Mouse (Mus musculus) midbrain, embryonic 15.5 days (tissue): ENCODE data around the gene Ttll3. TPM values are rescaled to one million over a fixed set of nuclear protein-coding genes. Genes with fewer than 3 reads are reported as not detected.
A peak's percentile ranks its signal among the peaks of the same experiment; 100 is the strongest.

Experiments used
- ATAC-seq: fragments of 200-750 bp; cut with Nextera tagmentation; replicated peaks from 2 replicates; pipeline ENCODE4 v1.8.0; 2017; ENCODE audit warnings: moderate TSS enrichment
- H3K27ac ChIP-seq: fragments of 300-500 bp; sonication (generic); 2 replicates; pipeline ENCODE4 v1.5.1; 2015; ENCODE audit warnings: mild to moderate bottlenecking, inconsistent platforms
- H3K27me3 ChIP-seq: fragments of 300-500 bp; sonication (generic); replicated peaks from 2 replicates; pipeline ENCODE4 v1.6.1; 2015; ENCODE audit warnings: inconsistent platforms
- H3K36me3 ChIP-seq: fragments of 300-500 bp; sonication (generic); replicated peaks from 2 replicates; pipeline ENCODE4 v1.6.1; 2015; ENCODE audit warnings: inconsistent platforms
- H3K4me1 ChIP-seq: fragments of 300-500 bp; sonication (generic); 2 replicates; pipeline ENCODE4 v1.6.1; 2015; ENCODE audit warnings: inconsistent platforms
- H3K4me2 ChIP-seq: fragments of 300-500 bp; sonication (generic); 2 replicates; pipeline ENCODE4 v1.6.1; 2015; ENCODE audit warnings: inconsistent platforms, mild to moderate bottlenecking, moderate library complexity
- H3K4me3 ChIP-seq: fragments of 300-500 bp; sonication (generic); 2 replicates; pipeline ENCODE4 v1.5.1; 2015; ENCODE audit warnings: mild to moderate bottlenecking, inconsistent platforms
- H3K9ac ChIP-seq: fragments of 300-500 bp; sonication (generic); 2 replicates; pipeline ENCODE4 v1.6.1; 2015; ENCODE audit warnings: mild to moderate bottlenecking, inconsistent platforms
- H3K9me3 ChIP-seq: fragments of 300-500 bp; sonication (generic); 2 replicates; pipeline ENCODE4 v1.6.1; 2016; ENCODE audit warnings: inconsistent platforms
- WGBS: fragments of 180-500 bp; shearing (Covaris S2); methylation state at CpG from one replicate; pipeline ENCODE4 v1.1.7; 2015; ENCODE audit warnings: mixed read lengths; 5-methylcytosine and 5-hydroxymethylcytosine counted together
- polyA plus RNA-seq: library from polyadenylated mRNA; unstranded; fragments of >200 nt; fragmentation: Nextera tagmentation; extraction: Ambion mirVana; gene quantifications from 2 replicates; pipeline ENCODE4 v1.2.1, GENCODE M21; 2015

The Ttll3 gene
- polyA plus RNA-seq, 1 experiment from 2014 or later, result 15.1 TPM

DNA sequence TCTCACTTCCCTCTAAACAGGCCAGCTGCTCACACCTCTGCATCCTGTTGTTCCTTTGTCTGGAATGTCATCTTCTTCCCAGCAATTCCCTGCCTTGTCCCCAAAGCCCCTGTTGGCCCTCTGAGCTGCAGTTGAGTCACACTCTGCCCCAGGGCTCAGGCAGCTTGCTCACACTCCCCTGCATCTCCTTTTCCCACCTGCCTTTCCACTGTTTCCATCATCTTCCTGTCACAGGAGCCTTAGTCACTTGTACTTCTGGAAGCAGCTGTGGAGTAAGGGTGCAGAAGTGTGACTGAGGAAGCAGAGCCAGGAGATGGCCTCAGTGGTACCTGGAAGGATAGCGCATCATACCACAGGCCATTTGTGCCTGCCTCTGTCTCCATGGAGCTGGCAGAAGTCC lies 26.8 kb upstream of the Ttll3 start:
- H3K9ac ChIP-seq, result no peak overlapping the region
- H3K4me3 ChIP-seq, result no peak overlapping the region
- H3K27ac ChIP-seq, result no peak overlapping the region
- 93% methylated on average over 1 of the region's 1 CpGs for WGBS
- ATAC-seq, result no peak
- no peaks in the 10 kb centered on the region for H3K9me3 ChIP-seq
- H3K27me3 ChIP-seq, result no peaks in the 10 kb centered on the region
- H3K4me1 ChIP-seq, result no peaks in the 10 kb centered on the region
- no peak overlapping the region for H3K4me2 ChIP-seq
- peaks cover 3% of the 10 kb centered on the region; the same call in 1 of the 2 replicates for H3K36me3 ChIP-seq

DNA sequence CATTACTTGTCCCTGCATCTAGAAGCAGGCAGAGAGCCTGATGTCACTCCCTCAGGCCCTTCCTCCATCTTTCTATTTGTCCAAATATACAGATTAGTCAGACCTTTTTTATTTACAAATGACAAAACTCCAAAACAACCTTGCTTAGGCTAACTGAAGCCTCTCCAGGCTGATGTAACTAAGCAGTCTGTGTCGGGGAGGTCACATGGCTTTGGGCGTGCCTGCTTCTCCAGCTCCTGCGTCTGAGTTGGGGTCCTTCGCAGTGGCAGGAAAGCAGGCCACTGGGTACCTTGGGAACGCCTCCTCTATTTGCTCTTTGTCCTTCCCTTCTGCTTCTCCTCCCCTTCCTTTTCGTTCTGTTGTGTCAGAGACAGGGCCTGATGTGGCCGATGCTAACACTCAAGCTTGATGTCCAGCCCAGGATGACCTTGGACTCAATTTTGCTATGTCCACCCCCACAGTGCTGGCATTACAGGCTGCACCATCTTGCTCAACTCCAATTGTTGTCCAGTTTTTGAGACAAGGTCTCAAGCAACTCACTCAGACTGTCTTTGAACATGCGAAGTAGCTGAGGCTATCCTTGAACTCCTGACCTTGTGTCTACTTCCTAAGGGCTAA lies 24.4 kb upstream of the Ttll3 start:
- H3K4me1 ChIP-seq, result no peaks in the 10 kb centered on the region
- ATAC-seq, result no peak
- H3K9me3 ChIP-seq, result no peaks in the 10 kb centered on the region
- no peak overlapping the region for H3K9ac ChIP-seq
- H3K27me3 ChIP-seq, result no peaks in the 10 kb centered on the region
- no peak overlapping the region for H3K4me2 ChIP-seq
- H3K36me3 ChIP-seq, result peaks cover 13% of the 10 kb centered on the region
- H3K27ac ChIP-seq, result no peak overlapping the region
- 78% methylated on average over 8 of the region's 8 CpGs for WGBS
- no peak overlapping the region for H3K4me3 ChIP-seq

DNA sequence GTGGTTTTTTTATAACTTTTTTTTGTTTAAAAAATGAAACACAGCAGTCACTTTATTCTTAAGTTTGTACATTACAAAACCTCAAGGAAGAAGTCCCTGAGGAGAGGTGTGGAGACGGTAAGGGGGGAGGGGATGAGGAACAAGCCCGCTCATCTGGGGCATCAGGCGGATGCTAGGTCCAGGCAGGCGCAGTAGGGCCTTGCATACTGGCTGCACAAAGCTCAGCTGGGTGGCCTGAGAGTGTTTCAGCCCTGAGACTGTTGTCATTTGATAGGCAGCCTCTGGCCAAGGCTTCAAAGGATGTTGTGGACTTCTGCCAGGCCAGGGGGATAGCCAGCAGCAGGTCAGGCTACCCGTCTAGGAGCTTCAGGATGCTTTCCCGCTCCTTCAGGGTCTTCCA lies 22.4 kb upstream of the Ttll3 start:
- no peaks in the 10 kb centered on the region for H3K27me3 ChIP-seq
- no peak overlapping the region for H3K4me2 ChIP-seq
- 96% methylated on average over 6 of the region's 6 CpGs for WGBS
- H3K4me3 ChIP-seq, result no peak overlapping the region
- no peak for ATAC-seq
- H3K4me1 ChIP-seq, result no peaks in the 10 kb centered on the region
- no peak overlapping the region for H3K27ac ChIP-seq
- no peaks in the 10 kb centered on the region for H3K9me3 ChIP-seq
- peaks cover 34% of the 10 kb centered on the region for H3K36me3 ChIP-seq
- H3K9ac ChIP-seq, result no peak overlapping the region

DNA sequence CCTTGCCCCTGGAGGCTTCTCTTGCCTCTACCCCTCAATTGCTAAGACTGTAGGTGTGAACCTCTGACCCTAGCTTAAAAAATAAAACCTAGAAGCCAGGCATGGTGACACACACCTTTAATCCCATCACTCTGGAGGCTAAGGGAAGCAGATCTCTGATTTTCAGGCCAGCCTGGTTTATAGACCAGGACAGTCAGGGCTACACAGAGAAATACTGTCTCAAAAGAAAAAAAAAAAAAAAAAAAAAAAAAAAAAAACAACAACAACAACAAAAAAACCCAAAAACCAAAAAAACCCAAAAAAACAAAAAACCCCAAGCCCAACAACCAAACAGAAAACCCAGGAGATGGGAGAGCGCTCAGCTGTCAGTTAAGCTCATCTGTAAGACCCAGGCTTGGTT lies 21.5 kb upstream of the Ttll3 start:
- H3K27ac ChIP-seq, result no peak overlapping the region
- H3K4me2 ChIP-seq, result no peak overlapping the region
- no peak overlapping the region for H3K9ac ChIP-seq
- no peak for ATAC-seq
- H3K9me3 ChIP-seq, result no peaks in the 10 kb centered on the region
- H3K4me3 ChIP-seq, result no peak overlapping the region
- H3K27me3 ChIP-seq, result no peaks in the 10 kb centered on the region
- WGBS, result 98% methylated on average over 1 of the region's 1 CpGs
- H3K4me1 ChIP-seq, result no peaks in the 10 kb centered on the region
- peaks cover 41% of the 10 kb centered on the region for H3K36me3 ChIP-seq

DNA sequence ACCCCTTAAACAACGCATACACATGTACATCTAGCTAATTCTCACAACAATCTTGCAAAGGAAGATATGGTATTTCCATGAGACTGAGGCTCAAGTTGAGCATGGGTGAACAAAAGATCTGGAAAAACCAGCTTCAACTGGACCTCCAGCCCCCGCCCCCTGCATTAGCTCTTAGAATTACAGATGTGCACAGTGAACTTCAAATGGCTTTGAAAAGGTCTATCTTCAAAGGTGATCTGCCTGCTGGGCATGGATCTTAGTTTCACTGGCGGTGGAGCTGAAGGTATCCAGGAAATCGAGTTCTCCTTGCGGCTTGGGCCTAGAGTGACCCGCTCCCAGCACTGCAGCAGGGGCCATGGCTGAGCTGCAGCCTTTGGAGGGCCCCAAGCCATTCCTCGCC lies 20.9 kb upstream of the Ttll3 start:
- no peaks in the 10 kb centered on the region for H3K9me3 ChIP-seq
- H3K27me3 ChIP-seq, result no peaks in the 10 kb centered on the region
- H3K4me2 ChIP-seq, result no peak overlapping the region
- H3K4me1 ChIP-seq, result no peaks in the 10 kb centered on the region
- peaks cover 46% of the 10 kb centered on the region for H3K36me3 ChIP-seq
- no peak for ATAC-seq
- H3K4me3 ChIP-seq, result no peak overlapping the region
- 88% methylated on average over 7 of the region's 7 CpGs for WGBS
- no peak overlapping the region for H3K9ac ChIP-seq
- no peak overlapping the region for H3K27ac ChIP-seq

DNA sequence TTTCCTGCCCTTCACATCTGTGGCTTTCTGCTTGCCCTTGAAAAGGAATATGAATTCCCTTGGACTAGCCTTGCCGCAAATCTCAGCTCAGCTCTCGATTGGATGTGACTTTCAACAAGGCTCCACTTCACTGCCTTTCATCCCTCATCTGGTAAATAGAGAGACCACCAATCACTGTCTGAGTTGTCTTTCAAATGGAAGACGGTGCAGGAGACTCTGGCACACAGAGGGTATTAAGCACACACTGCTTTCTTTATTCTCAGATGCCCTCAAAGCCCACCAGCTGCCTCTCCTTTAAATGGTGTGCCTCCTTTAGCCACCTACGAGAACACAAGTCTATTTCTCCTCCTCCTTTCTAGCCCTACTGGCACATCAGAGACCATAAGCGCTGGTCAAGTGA lies 20.5 kb upstream of the Ttll3 start:
- 77% methylated on average over 5 of the region's 5 CpGs for WGBS
- no peaks in the 10 kb centered on the region for H3K9me3 ChIP-seq
- no peak overlapping the region for H3K4me3 ChIP-seq
- H3K4me1 ChIP-seq, result no peaks in the 10 kb centered on the region
- peaks cover 51% of the 10 kb centered on the region for H3K36me3 ChIP-seq
- no peak overlapping the region for H3K27ac ChIP-seq
- no peak overlapping the region for H3K4me2 ChIP-seq
- no peak overlapping the region for H3K9ac ChIP-seq
- ATAC-seq, result no peak
- H3K27me3 ChIP-seq, result no peaks in the 10 kb centered on the region

DNA sequence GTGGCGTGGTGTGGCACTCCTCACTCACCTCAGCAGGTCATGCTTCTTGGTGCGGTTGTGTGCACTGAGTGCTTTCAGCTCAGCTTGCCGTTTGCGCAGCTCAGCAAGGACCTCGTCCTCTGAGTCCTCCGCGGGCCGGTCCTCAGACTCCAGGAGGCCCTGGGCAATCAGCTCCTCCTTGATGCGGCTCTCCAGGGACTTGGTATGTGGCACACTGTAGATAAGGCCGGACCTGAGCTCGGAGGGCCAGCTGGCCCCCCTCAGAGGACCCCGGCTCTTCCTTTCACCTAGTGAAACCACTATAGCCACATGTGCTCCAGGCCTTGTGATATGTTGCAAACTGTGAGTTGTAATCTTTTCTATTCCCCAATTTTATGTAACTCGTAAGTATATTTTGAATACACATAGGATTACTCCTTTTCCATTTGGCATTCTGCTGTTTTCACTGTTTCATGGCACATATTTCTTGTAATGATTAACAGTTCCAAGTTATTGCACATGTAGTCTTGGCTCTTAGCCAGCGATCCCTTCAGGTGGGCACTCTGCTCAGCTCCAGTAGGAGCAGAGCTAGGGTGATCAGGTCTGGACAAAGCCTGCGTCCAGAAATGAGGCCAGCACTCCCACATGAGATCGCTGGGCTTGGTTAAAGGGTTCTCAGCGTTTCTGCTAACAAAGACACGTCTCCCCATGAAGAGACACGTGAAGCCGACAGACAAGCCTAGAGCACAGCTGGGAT lies 18.7 kb upstream of the Ttll3 start:
- H3K4me3 ChIP-seq, result no peak overlapping the region
- no peak overlapping the region for H3K4me2 ChIP-seq
- H3K27me3 ChIP-seq, result no peaks in the 10 kb centered on the region
- H3K36me3 ChIP-seq, result peaks cover 62% of the 10 kb centered on the region
- H3K9ac ChIP-seq, result no peak overlapping the region
- H3K27ac ChIP-seq, result no peak overlapping the region
- no peaks in the 10 kb centered on the region for H3K9me3 ChIP-seq
- no peaks in the 10 kb centered on the region for H3K4me1 ChIP-seq
- WGBS, result 95% methylated on average over 20 of the region's 20 CpGs
- no peak for ATAC-seq

DNA sequence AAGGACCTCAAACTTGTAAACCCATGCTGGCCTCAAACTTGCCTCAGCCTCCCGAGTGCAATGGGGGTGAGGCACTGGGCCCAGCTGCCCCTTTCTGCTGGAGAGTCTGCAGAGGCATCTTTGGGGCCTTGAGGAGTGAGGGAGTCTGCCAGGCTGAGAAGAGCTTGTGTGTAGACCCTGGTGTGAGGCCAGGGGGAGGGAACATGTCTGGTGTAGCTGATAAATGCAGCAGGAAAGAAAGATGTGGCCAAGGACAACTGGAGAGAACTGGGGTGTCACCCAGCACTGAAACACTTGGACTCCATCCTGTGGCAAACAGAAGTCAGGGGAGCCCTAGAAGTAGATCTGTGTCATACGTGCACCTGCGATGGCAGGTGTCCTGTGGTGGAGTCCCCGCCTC lies 15.6 kb upstream of the Ttll3 start:
- no peak overlapping the region for H3K9ac ChIP-seq
- WGBS, result 95% methylated on average over 4 of the region's 4 CpGs
- no peak overlapping the region for H3K27ac ChIP-seq
- no peaks in the 10 kb centered on the region for H3K27me3 ChIP-seq
- H3K4me2 ChIP-seq, result no peak overlapping the region
- no peaks in the 10 kb centered on the region for H3K9me3 ChIP-seq
- H3K4me1 ChIP-seq, result peaks cover 12% of the 10 kb centered on the region
- H3K36me3 ChIP-seq, result peaks cover 62% of the 10 kb centered on the region
- no peak overlapping the region for H3K4me3 ChIP-seq
- ATAC-seq, result no peak

DNA sequence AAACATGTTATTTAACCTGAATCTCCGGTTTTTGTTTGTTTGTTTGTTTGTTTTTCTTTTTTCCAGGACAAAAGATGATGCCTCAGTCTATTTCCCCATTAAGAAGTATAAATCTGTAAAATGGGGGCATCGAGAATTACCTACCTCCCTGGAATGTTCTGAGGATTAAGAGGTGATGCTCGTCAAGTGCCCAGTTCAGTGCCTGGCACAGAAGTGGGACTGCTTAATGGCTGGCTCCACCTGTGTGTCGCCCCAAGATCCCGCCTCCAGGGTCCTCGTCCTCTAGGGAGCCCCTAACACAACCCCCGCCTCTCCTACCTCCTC lies 11.9 kb upstream of the Ttll3 start:
- Histone ChIP-seq H3K36me3 (peaks cover 47% of the 10 kb centered on the region), H3K9me3 (no peaks in the 10 kb centered on the region), H3K27me3 (no peaks in the 10 kb centered on the region), H3K9ac (peak overlapping the region; percentile 98), H3K4me3 (peak overlapping the region; percentile 100), H3K4me1 (peaks cover 26% of the 10 kb centered on the region), H3K4me2 (peak overlapping the region; percentile 95), H3K27ac (peak overlapping the region; percentile 97)
- 8% methylated on average over 7 of the region's 7 CpGs for WGBS
- ATAC-seq, result no peak

DNA sequence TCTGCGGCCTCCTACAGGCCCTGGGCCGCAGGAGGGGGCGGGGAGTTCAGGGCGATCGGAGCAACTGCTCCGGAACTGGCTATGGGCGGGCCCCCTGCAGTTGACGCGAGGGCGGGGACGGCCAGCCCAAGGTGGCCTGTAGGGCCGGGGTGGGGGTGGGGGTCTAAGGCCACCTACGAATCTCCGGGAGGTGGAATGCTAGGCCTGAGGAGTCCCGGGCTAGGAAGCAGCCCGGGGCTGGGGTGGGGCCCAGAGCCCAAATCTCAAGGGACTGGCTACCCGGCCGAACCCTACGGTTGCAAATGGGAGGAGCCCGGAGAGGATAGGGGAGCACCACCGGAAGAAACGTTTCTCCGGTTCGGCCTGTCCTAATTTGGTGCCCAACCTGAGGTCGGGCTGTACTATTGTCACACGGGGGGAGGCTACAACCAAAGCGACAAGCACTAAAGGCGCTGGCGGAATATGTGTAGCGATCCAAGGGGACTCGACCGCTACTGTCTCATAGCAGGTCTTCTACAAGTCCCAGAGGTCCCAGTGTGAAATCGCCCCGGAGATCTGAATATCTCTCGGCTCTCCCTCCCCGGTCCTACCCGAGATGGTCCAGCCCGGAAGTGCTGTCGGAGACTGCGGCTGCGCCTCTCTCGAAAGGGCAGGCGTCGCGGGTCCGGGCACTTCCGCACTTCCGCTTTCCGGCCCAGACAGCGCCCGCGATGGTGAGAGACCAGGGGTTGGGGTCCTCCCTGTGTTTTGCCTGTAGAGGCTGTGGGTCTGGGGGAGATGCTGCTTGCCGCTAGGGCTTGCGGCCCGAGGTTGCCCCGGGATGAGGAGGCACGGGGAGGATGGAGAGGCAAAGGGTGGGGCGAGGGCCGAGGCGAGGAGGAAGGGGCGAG lies 11.3 kb upstream of the Ttll3 start, which contains the start of the genes Tada3 and Arpc4:
TSS of gene Tada3 (minus strand) at position 388 of the 890 bp plus-strand sequence.
TSS of gene Arpc4 (plus strand) at position 620 of the 890 bp plus-strand sequence.
- H3K9me3 ChIP-seq, result no peaks in the 10 kb centered on the region
- 1% methylated on average over 61 of the region's 61 CpGs for WGBS
- ATAC-seq, result peak; percentile 97
- peak within 1 kb of the TSS; percentile 95 for H3K4me2 ChIP-seq
- peak within 1 kb of the TSS; percentile 97 for H3K27ac ChIP-seq
- no peaks in the 10 kb centered on the region for H3K27me3 ChIP-seq
- H3K4me1 ChIP-seq, result peaks cover 26% of the 10 kb centered on the region
- peaks cover 46% of the 10 kb centered on the region for H3K36me3 ChIP-seq
- H3K9ac ChIP-seq, result peak within 1 kb of the TSS; percentile 98
- peak within 1 kb of the TSS; percentile 100 for H3K4me3 ChIP-seq

DNA sequence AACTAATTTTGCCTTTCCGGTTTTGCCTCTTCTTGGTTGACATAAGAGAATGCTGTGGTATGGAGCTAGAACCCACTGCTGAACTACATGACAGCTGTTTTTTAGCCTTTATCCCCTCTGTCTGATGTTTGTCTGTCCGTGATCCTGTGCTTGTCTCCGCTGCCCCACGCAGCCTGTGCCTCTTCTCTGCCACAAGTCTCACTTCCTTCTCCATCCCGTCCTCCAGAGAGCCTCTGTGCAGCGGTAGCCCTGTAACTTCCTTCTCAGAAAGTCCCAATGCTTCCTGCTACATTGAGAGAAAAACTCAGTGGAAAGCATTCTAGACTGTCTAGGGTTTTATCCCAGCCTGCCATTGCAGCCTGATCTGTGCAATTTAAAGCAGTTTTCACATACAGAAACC lies 9.8 kb upstream of the Ttll3 start:
- peaks cover 26% of the 10 kb centered on the region for H3K4me1 ChIP-seq
- WGBS, result 89% methylated on average over 6 of the region's 6 CpGs
- ATAC-seq, result no peak
- no peak overlapping the region for H3K27ac ChIP-seq
- no peak overlapping the region for H3K9ac ChIP-seq
- no peaks in the 10 kb centered on the region for H3K9me3 ChIP-seq
- peak overlapping the region; percentile 100 for H3K4me3 ChIP-seq
- peaks cover 46% of the 10 kb centered on the region for H3K36me3 ChIP-seq
- H3K4me2 ChIP-seq, result peak overlapping the region; percentile 95
- H3K27me3 ChIP-seq, result no peaks in the 10 kb centered on the region

DNA sequence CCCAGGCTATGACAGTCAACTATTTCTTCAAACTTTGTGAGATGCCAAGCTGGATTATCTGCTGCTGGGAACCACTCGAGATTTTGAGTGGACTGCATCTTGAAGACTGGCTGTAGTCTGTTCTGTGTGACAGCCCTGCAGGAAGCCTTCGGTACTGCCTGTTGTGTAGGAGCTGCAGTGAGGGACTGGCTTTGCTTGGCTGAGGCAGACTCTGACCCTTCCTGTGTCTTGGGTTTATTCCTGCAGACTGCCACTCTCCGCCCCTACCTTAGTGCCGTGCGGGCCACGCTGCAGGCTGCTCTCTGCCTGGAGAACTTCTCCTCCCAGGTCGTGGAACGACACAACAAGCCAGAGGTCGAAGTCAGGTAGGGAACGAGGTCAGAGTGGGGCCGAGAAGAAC lies 8.6 kb upstream of the Ttll3 start:
- Histone ChIP-seq H3K36me3 (peaks cover 46% of the 10 kb centered on the region), H3K27me3 (no peaks in the 10 kb centered on the region), H3K27ac (no peak overlapping the region), H3K9ac (no peak overlapping the region), H3K4me2 (no peak overlapping the region), H3K4me3 (no peak overlapping the region), H3K9me3 (no peaks in the 10 kb centered on the region), H3K4me1 (peaks cover 26% of the 10 kb centered on the region)
- ATAC-seq, result no peak
- 91% methylated on average over 11 of the region's 11 CpGs for WGBS
